Mouse (Mus musculus): ENCODE data around the gene Litaf. TPM values are rescaled to one million over a fixed set of nuclear protein-coding genes. Genes with fewer than 3 reads are reported as not detected.

Gene Litaf
- 11.8 and 80.2 TPM in 2 replicates for polyA plus RNA-seq (2012; ENCODE audit: low replicate concordance)

DNA sequence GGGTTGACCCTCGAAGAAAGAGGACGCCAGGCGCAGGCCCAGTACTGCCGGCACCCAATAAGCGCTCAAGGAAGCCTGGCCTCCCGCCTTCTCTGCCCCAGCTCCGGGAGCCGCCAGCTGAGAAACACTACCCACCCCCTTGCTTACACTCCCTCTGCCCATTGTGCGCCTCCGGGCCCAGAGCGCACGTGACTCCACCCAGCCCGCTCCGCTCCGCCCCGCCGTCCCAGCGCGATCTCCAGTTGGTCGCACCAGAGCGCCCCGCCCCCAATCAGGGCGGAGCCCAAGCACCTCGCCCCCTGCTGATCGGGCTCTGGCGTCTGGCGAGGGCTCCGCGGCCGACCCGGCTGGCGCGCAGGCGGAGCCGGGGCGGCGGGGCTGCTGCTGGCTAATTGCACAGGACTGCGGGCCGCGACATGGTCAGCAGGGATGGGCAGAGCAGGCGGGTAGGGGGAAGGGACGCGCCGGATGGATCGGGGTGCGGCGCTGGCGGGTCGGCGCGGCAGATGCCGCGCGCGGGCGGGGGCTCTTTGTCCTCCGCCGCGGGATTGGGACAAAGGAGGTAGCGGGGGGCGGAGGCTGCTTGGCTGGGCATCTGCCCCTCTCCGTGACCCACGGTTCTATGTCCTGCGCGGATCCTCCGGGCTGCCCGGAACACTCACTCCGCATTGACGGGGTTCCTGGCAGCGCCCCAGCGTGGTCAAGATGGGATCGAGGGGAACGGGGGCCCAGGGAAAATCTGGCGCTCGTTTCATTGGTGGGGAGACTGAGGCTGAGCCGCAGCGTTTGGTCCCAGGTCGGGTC lies at the start of gene Litaf:
Gene Litaf (minus strand): TSS at position 129 of the 804 bp plus-strand sequence.

DNA sequence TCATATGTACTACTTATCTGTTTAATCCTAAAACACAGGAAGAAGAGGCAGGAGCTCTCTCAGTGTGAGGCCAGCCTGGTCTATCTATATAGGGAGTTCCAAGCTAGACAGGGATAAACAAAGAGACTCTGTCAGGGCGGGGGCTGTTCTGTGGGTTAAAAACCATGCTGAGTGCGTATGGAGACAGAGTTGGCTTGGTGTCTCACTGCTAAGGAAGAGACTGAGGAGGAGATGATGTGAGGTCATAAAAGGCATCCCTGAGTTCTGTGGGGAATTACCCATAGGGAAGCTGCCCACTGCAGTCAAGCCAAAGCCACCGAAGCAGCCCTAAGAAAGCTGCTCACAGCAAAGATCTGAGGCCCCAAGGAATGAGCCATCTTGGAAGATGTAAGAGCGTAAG lies 5.3 kb downstream of the Litaf start, which contains the start of gene Snn:
Gene Snn (plus strand): TSS at position 301 of the 400 bp plus-strand sequence.

Other genes with a start within 250 kb of the Litaf start
- 3.1 and 3.3 TPM in 2 replicates for gene Rmi2, start 231.1 kb downstream of the Litaf start, polyA plus RNA-seq (2012; ENCODE audit: low replicate concordance)
- 23.1 and 28.8 TPM in 2 replicates for gene Snn, start 5.2 kb downstream of the Litaf start, polyA plus RNA-seq (2012; ENCODE audit: low replicate concordance)
- gene Txndc11, start 68.5 kb upstream of the Litaf start, polyA plus RNA-seq (2012; ENCODE audit: low replicate concordance), result 25.3 and 31.1 TPM in 2 replicates
- 8.3 and 13.3 TPM in 2 replicates for gene Zc3h7a, start 110.2 kb upstream of the Litaf start, polyA plus RNA-seq (2012; ENCODE audit: low replicate concordance)
- gene Rsl1d1, start 137.2 kb upstream of the Litaf start, polyA plus RNA-seq (2012; ENCODE audit: low replicate concordance), result 7.8 and 37.9 TPM in 2 replicates
- 288 and 484 TPM in 2 replicates for gene Gspt1, start 188.2 kb upstream of the Litaf start, polyA plus RNA-seq (2012; ENCODE audit: low replicate concordance)
- 0.31 TPM in 1 of 2 replicates, not detected in the other for gene Tnfrsf17, start 247.7 kb upstream of the Litaf start, polyA plus RNA-seq (2012; ENCODE audit: low replicate concordance)

Measured in leukemia stem cell, adult 10-12 weeks (primary cell).